Mouse (Mus musculus) cerebellum, adult 8-10 months (tissue): ENCODE data around the gene Tspan10.

Experiments used
- DNase-seq: peaks from one replicate; pipeline ENCODE4 v3.0.0; 2022

Gene Tspan10

GRCm38 (mm10) chr11:120493911-120494310 is 51.5 kb downstream of the Tspan10 start:
- no peak for DNase-seq
